Mouse (Mus musculus): ENCODE results near the gene Inpp5b. TPM values are rescaled to one million over a fixed set of nuclear protein-coding genes. Genes with fewer than 3 reads are reported as not detected.
A peak's percentile ranks its signal among the peaks of the same experiment; 100 is the strongest.

Inpp5b gene
- total RNA-seq, 2 experiments from 2014 or later, result 5.6 to 7.0 TPM

GRCm38 (mm10) chr4:124811347-124811975, 69.8 kb downstream of the Inpp5b start:
- peak in 1 of 2 experiments; percentile 12 for DNase-seq

- DNase-seq, result peak; percentile 42 to 49
Observed at GRCm38 (mm10) chr4:124815901-124816300, 74.3 kb downstream of the Inpp5b start.

- DNase-seq, result peak; percentile 67
Observed at GRCm38 (mm10) chr4:124817803-124818202, 76.2 kb downstream of the Inpp5b start.

GRCm38 (mm10) chr4:124818832-124819231, 77.2 kb downstream of the Inpp5b start:
- no peak for DNase-seq

- DNase-seq, result no peak
Observed at GRCm38 (mm10) chr4:124824967-124825366, 83.3 kb downstream of the Inpp5b start.

- DNase-seq, result no peak
Observed at GRCm38 (mm10) chr4:124825371-124825965, 83.8 kb downstream of the Inpp5b start.

- DNase-seq, result no peak
Observed at GRCm38 (mm10) chr4:124829671-124830070, 88.0 kb downstream of the Inpp5b start.

GRCm38 (mm10) chr4:124832796-124833195, 91.1 kb downstream of the Inpp5b start:
- DNase-seq, result no peak

- DNase-seq, result no peak
Observed at GRCm38 (mm10) chr4:124838035-124838700, 96.5 kb downstream of the Inpp5b start.

GRCm38 (mm10) chr4:124840998-124841397, 99.3 kb downstream of the Inpp5b start:
- DNase-seq, result no peak

- peak in 1 of 2 experiments; percentile 38 for DNase-seq
Observed at GRCm38 (mm10) chr4:124843493-124843892, 101.8 kb downstream of the Inpp5b start.

GRCm38 (mm10) chr4:124847573-124847972, 105.9 kb downstream of the Inpp5b start:
- DNase-seq, result peak; percentile 71 to 90

GRCm38 (mm10) chr4:124849631-124850260, 108.1 kb downstream of the Inpp5b start:
- DNase-seq, result peak; percentile 49 to 57

GRCm38 (mm10) chr4:124850261-124850913, 108.7 kb downstream of the Inpp5b start, which contains the start of gene Yrdc:
Gene Yrdc, plus strand, starts transcription at chr4:124850679.
- peak; percentile 95 for DNase-seq

Small RNA genes within 50 kb of the gene (microRNA-seq; reads per million reads assigned to microRNA genes)
- gene Gm24721 (0 reads per million in 2 experiments), gene Mir697 (0 reads per million in 2 experiments), gene Mir698 (0 reads per million in 2 experiments)

Other genes starting within 250 kb of the Inpp5b start
- gene 3100002H09Rik, start 131.0 kb upstream of the Inpp5b start, total RNA-seq (2021), result not detected
- gene Pou3f1, start 85.0 kb upstream of the Inpp5b start, total RNA-seq (2021), result under 1 TPM; 0.15 to 0.33 TPM
- 10 to 100 TPM; 11.0 to 14.0 TPM for gene Utp11, start 48.2 kb upstream of the Inpp5b start, total RNA-seq (2021)
- gene Fhl3, start 41.1 kb upstream of the Inpp5b start, total RNA-seq (2021), result 10 to 100 TPM in 1 of 2 experiments, 1 to 10 TPM in 1; 8.2 to 13.8 TPM
- 10 to 100 TPM; 18.8 to 19.4 TPM for gene Sf3a3, start 27.1 kb upstream of the Inpp5b start, total RNA-seq (2021)
- gene Mtf1, start 60.3 kb downstream of the Inpp5b start, total RNA-seq (2021), result 10 to 100 TPM; 15.0 to 15.1 TPM
- 10 to 100 TPM; 20.0 to 20.5 TPM for gene Yrdc, start 108.8 kb downstream of the Inpp5b start, total RNA-seq (2021)
- gene 1110065P20Rik, start 109.3 kb downstream of the Inpp5b start, total RNA-seq (2021), result 10 to 100 TPM; 20.7 to 26.9 TPM
- gene Maneal, start 120.3 kb downstream of the Inpp5b start, total RNA-seq (2021), result under 1 TPM; 0.52 to 0.57 TPM
- not detected for gene Epha10, start 139.0 kb downstream of the Inpp5b start, total RNA-seq (2021)
- 10 to 100 TPM in 1 of 2 experiments, 1 to 10 TPM in 1; 7.8 to 10.9 TPM for gene 9930104L06Rik, start 195.2 kb downstream of the Inpp5b start, total RNA-seq (2021)
- under 1 TPM; 0.41 to 0.57 TPM for gene Cdca8, start 197.5 kb downstream of the Inpp5b start, total RNA-seq (2021)
- 1 to 10 TPM; 3.1 to 4.3 TPM for gene Rspo1, start 244.6 kb downstream of the Inpp5b start, total RNA-seq (2021)

Measured in heart, adult 18-20 months (tissue).